Mouse (Mus musculus): ENCODE data around the gene Pepd. TPM values are rescaled to one million over a fixed set of nuclear protein-coding genes. Genes with fewer than 3 reads are reported as not detected.

The Pepd gene
- polyA plus RNA-seq, 1 experiment from 2014 or later, result 125 TPM

- no peak overlapping the region for H3K4me2 ChIP-seq (ENCODE audit: low read depth, low read length)
- no peaks in the 10 kb centered on the region for H3K27me3 ChIP-seq (replicated peaks; ENCODE audit: control insufficient read depth, insufficient read depth, low read length)
- no peak overlapping the region for H3K9ac ChIP-seq (ENCODE audit: low read depth, low read length)
- no peaks in the 10 kb centered on the region for H3K9me3 ChIP-seq (ENCODE audit: control insufficient read depth, low read length)
- peaks cover 6% of the 10 kb centered on the region; the same call in 1 of the 2 replicates for H3K36me3 ChIP-seq (ENCODE audit: control insufficient read depth, insufficient read depth, low read length)
- WGBS, result 82% methylated on average over 3 of the region's 3 CpGs
- ATAC-seq, result no peak
- no peak overlapping the region for H3K27ac ChIP-seq (ENCODE audit: low read length)
- no peak overlapping the region for H3K4me3 ChIP-seq (ENCODE audit: low read length)
- peaks cover 24% of the 10 kb centered on the region for H3K4me1 ChIP-seq (ENCODE audit: control insufficient read depth, insufficient read depth, low read length)
Observed at GRCm38 (mm10) chr7:35053161-35053560, 141.0 kb downstream of the Pepd start.

DNA sequence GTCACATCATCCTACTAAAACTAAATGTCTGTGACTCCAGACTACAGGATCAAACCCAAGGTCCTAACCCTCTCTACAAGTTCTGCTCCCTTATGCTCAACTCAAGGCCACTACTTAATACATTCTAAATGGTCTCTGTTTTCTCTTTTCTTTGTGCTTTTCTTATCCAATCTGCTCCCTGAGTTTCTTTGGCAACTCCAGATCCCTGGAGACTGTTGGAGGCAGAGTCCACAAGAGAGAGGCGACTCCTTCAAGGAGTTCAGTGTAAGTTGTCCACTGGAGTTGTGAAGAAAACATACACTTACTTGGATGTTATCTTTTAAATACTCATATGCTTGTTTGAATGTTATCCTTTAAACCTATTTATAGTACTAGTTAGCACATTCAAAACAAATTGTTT, 142.1 kb downstream of the Pepd start:
- Histone ChIP-seq H3K27ac (ENCODE audit: low read length) (no peak overlapping the region), H3K9me3 (ENCODE audit: control insufficient read depth, low read length) (0 out of 2 replicates have a peak, but pooled peaks cover under 1% of the 10 kb centered on the region), H3K4me3 (ENCODE audit: low read length) (no peak overlapping the region), H3K9ac (ENCODE audit: low read depth, low read length) (no peak overlapping the region), H3K27me3 (replicated peaks; ENCODE audit: control insufficient read depth, insufficient read depth, low read length) (no peaks in the 10 kb centered on the region), H3K36me3 (ENCODE audit: control insufficient read depth, insufficient read depth, low read length) (peaks cover 6% of the 10 kb centered on the region; the same call in 1 of the 2 replicates), H3K4me1 (ENCODE audit: control insufficient read depth, insufficient read depth, low read length) (peaks cover 24% of the 10 kb centered on the region), H3K4me2 (ENCODE audit: low read depth, low read length) (no peak overlapping the region; the same call in 1 of the 2 replicates)
- 78% methylated on average over 1 of the region's 1 CpGs for WGBS
- no peak for ATAC-seq

- Histone ChIP-seq H3K27me3 (replicated peaks; ENCODE audit: control insufficient read depth, insufficient read depth, low read length) (no peaks in the 10 kb centered on the region), H3K4me2 (ENCODE audit: low read depth, low read length) (peak overlapping the region; percentile 82), H3K4me3 (ENCODE audit: low read length) (peak overlapping the region; percentile 82), H3K4me1 (ENCODE audit: control insufficient read depth, insufficient read depth, low read length) (peaks cover 24% of the 10 kb centered on the region), H3K9me3 (ENCODE audit: control insufficient read depth, low read length) (peaks cover 6% of the 10 kb centered on the region; the same call in 1 of the 2 replicates), H3K36me3 (ENCODE audit: control insufficient read depth, insufficient read depth, low read length) (peaks cover 6% of the 10 kb centered on the region; the same call in 1 of the 2 replicates), H3K27ac (ENCODE audit: low read length) (peak overlapping the region; percentile 89), H3K9ac (ENCODE audit: low read depth, low read length) (peak overlapping the region; percentile 89)
- WGBS, result 58% methylated on average over 2 of the region's 2 CpGs
- no peak for ATAC-seq
Observed at GRCm38 (mm10) chr7:35054977-35055618, 142.9 kb downstream of the Pepd start.

GRCm38 (mm10) chr7:35055619-35056435, 143.6 kb downstream of the Pepd start:
- under 1% methylated on average over 67 of the region's 77 CpGs for WGBS
- H3K4me2 ChIP-seq (ENCODE audit: low read depth, low read length), result peak overlapping the region; percentile 82
- no peaks in the 10 kb centered on the region for H3K36me3 ChIP-seq (ENCODE audit: control insufficient read depth, insufficient read depth, low read length)
- H3K4me3 ChIP-seq (ENCODE audit: low read length), result peak overlapping the region; percentile 82
- peaks cover 24% of the 10 kb centered on the region for H3K4me1 ChIP-seq (ENCODE audit: control insufficient read depth, insufficient read depth, low read length)
- peak; percentile 86 for ATAC-seq
- H3K9me3 ChIP-seq (ENCODE audit: control insufficient read depth, low read length), result peaks cover 6% of the 10 kb centered on the region; the same call in 1 of the 2 replicates
- peak overlapping the region; percentile 89 for H3K9ac ChIP-seq (ENCODE audit: low read depth, low read length)
- H3K27me3 ChIP-seq (replicated peaks; ENCODE audit: control insufficient read depth, insufficient read depth, low read length), result no peaks in the 10 kb centered on the region
- peak overlapping the region; percentile 89 for H3K27ac ChIP-seq (ENCODE audit: low read length)

DNA sequence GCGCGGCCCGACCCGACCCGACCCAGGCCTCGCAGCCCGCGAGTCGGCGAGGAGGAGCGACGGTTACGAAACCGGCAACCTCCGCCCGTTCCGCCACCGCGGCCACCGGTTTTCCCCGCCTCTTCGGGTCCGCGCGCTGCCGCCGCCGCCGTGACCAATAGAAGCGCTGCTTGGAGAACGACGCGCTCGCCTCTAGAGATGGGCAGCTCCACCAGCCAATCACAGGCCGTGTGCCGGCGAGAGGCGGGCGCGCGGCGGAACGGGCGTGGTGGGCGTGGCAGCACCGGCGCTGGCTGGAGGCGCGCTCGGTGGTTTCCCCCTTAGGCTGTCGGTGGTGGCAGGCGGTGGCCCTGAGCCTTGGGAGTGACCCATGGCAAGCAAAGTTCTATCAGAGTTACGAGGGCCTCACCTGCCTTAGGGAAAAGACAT, 144.3 kb downstream of the Pepd start, which contains the start of gene Cebpg:
Gene Cebpg, minus strand, starts transcription at position 138 of the 429 bp plus-strand sequence.
- no peaks in the 10 kb centered on the region for H3K27me3 ChIP-seq (replicated peaks; ENCODE audit: control insufficient read depth, insufficient read depth, low read length)
- no peaks in the 10 kb centered on the region for H3K36me3 ChIP-seq (ENCODE audit: control insufficient read depth, insufficient read depth, low read length)
- peak within 1 kb of the TSS; percentile 82 for H3K4me3 ChIP-seq (ENCODE audit: low read length)
- peak; percentile 97 for ATAC-seq
- H3K4me1 ChIP-seq (ENCODE audit: control insufficient read depth, insufficient read depth, low read length), result peaks cover 24% of the 10 kb centered on the region
- H3K9ac ChIP-seq (ENCODE audit: low read depth, low read length), result peak within 1 kb of the TSS; percentile 89
- H3K27ac ChIP-seq (ENCODE audit: low read length), result peak within 1 kb of the TSS; percentile 89
- 1% methylated on average over 43 of the region's 53 CpGs for WGBS
- H3K9me3 ChIP-seq (ENCODE audit: control insufficient read depth, low read length), result peaks cover 6% of the 10 kb centered on the region; the same call in 1 of the 2 replicates
- peak within 1 kb of the TSS; percentile 89 for H3K4me2 ChIP-seq (ENCODE audit: low read depth, low read length)

GRCm38 (mm10) chr7:35056999-35057398, 144.8 kb downstream of the Pepd start:
- peak overlapping the region; percentile 89 for H3K4me2 ChIP-seq (ENCODE audit: low read depth, low read length)
- H3K27me3 ChIP-seq (replicated peaks; ENCODE audit: control insufficient read depth, insufficient read depth, low read length), result no peaks in the 10 kb centered on the region
- H3K27ac ChIP-seq (ENCODE audit: low read length), result peak overlapping the region; percentile 69
- H3K9me3 ChIP-seq (ENCODE audit: control insufficient read depth, low read length), result peaks cover 6% of the 10 kb centered on the region; the same call in 1 of the 2 replicates
- H3K4me1 ChIP-seq (ENCODE audit: control insufficient read depth, insufficient read depth, low read length), result peaks cover 24% of the 10 kb centered on the region
- peak overlapping the region; percentile 82 for H3K4me3 ChIP-seq (ENCODE audit: low read length)
- 15% methylated on average over 10 of the region's 10 CpGs for WGBS
- ATAC-seq, result peak; percentile 23
- peak overlapping the region; percentile 65 for H3K9ac ChIP-seq (ENCODE audit: low read depth, low read length)
- no peaks in the 10 kb centered on the region for H3K36me3 ChIP-seq (ENCODE audit: control insufficient read depth, insufficient read depth, low read length)

DNA sequence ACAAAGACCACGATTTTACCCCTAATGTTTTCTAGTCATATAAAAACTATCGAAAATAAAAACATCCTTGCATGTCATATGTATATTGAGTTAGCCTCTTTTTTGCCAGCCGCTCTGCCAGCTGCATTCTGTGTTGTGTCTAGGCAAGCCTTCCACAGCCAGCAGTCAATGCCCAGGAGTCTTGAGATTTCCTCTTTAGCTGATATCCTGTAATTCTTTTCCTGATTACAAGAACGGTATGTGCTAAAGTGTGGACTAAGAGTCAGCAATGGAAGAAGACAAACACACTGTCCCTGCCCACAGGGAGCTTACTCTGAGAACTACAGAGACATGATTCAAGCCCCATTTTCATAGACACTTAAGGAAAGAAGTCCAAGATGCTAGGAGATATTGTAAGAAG, 145.4 kb downstream of the Pepd start:
- Histone ChIP-seq H3K27me3 (replicated peaks; ENCODE audit: control insufficient read depth, insufficient read depth, low read length) (no peaks in the 10 kb centered on the region), H3K4me2 (ENCODE audit: low read depth, low read length) (no peak overlapping the region), H3K36me3 (ENCODE audit: control insufficient read depth, insufficient read depth, low read length) (no peaks in the 10 kb centered on the region), H3K27ac (ENCODE audit: low read length) (0 out of 2 replicates have a peak overlapping the region, but pooled peaks have one; percentile 69), H3K9me3 (ENCODE audit: control insufficient read depth, low read length) (peaks cover 6% of the 10 kb centered on the region; the same call in 1 of the 2 replicates), H3K4me3 (ENCODE audit: low read length) (no peak overlapping the region), H3K4me1 (ENCODE audit: control insufficient read depth, insufficient read depth, low read length) (peaks cover 24% of the 10 kb centered on the region), H3K9ac (ENCODE audit: low read depth, low read length) (no peak overlapping the region)
- WGBS, result 83% methylated on average over 4 of the region's 4 CpGs
- ATAC-seq, result no peak

- Histone ChIP-seq H3K27me3 (replicated peaks; ENCODE audit: control insufficient read depth, insufficient read depth, low read length) (no peaks in the 10 kb centered on the region), H3K4me2 (ENCODE audit: low read depth, low read length) (no peak overlapping the region), H3K9me3 (ENCODE audit: control insufficient read depth, low read length) (peaks cover 6% of the 10 kb centered on the region; the same call in 1 of the 2 replicates), H3K4me1 (ENCODE audit: control insufficient read depth, insufficient read depth, low read length) (peaks cover 19% of the 10 kb centered on the region), H3K36me3 (ENCODE audit: control insufficient read depth, insufficient read depth, low read length) (no peaks in the 10 kb centered on the region), H3K9ac (ENCODE audit: low read depth, low read length) (no peak overlapping the region), H3K4me3 (ENCODE audit: low read length) (no peak overlapping the region), H3K27ac (ENCODE audit: low read length) (no peak overlapping the region)
- 74% methylated on average over 1 of the region's 1 CpGs for WGBS
- ATAC-seq, result no peak
Observed at GRCm38 (mm10) chr7:35058329-35058728, 146.2 kb downstream of the Pepd start.

- 71% methylated on average over 5 of the region's 5 CpGs for WGBS
- Histone ChIP-seq H3K4me3 (ENCODE audit: low read length) (no peak overlapping the region), H3K36me3 (ENCODE audit: control insufficient read depth, insufficient read depth, low read length) (no peaks in the 10 kb centered on the region), H3K4me1 (ENCODE audit: control insufficient read depth, insufficient read depth, low read length) (peaks cover 14% of the 10 kb centered on the region), H3K27ac (ENCODE audit: low read length) (no peak overlapping the region), H3K9me3 (ENCODE audit: control insufficient read depth, low read length) (peaks cover 6% of the 10 kb centered on the region; the same call in 1 of the 2 replicates), H3K9ac (ENCODE audit: low read depth, low read length) (no peak overlapping the region), H3K27me3 (replicated peaks; ENCODE audit: control insufficient read depth, insufficient read depth, low read length) (no peaks in the 10 kb centered on the region), H3K4me2 (ENCODE audit: low read depth, low read length) (no peak overlapping the region)
- no peak for ATAC-seq
Observed at GRCm38 (mm10) chr7:35059467-35059866, 147.3 kb downstream of the Pepd start.
